In the genomic region with DNA sequence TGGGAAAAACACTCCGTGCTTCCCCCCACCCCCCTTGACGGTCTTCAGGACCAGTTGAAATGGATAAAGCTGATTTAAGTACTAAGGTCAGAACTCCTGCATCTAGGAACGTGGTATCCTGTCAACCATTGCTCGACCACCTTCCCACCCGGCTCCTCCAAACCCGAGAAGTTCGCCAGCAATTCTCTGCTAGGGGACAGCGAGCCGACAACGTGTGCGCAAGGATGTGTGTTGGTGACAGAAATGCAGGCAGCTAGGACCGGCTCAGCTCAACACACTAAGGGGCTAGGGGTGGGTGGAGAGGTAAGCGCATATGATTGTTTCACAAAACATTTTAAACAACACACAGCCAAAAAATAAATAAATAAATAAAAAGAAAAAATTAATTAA, we compare ENCODE assay signal across 7 mouse cellular contexts. TPM values are rescaled to one million over a fixed set of nuclear protein-coding genes. Genes with fewer than 3 reads are reported as not detected.
DNase-seq lines count a peak whose midpoint lies in the region; ATAC-seq and TF ChIP-seq lines count a peak whose summit lies in the region.

No protein-coding gene starts in this region.

- under 1% methylated on average over 13 of the region's 13 CpGs for WGBS in embryonic facial prominence, embryonic 15.5 days
- WGBS in midbrain, embryonic 10.5 days = 1% methylated on average over 13 of the region's 13 CpGs
- WGBS in stomach, embryonic 16.5 days = under 1% methylated on average over 13 of the region's 13 CpGs

- intact Hi-C loops in left cerebral cortex, postnatal 14 days (cut with DNase I) = loop anchor here (5.0 kb wide), 4 partner anchors 72 to 182 kb away; no protein-coding TSS in a partner anchor

- no peak for TF ChIP-seq POLR2A in ES-Bruce4 (IDR thresholded peaks at IDR 0.05; ENCODE audit: insufficient read depth, low read length)

- H3K27me3 ChIP-seq in ES-Bruce4 (ENCODE audit: control insufficient read depth, insufficient read depth, low read length, poor library complexity, severe bottlenecking) = no peaks in the 10 kb centered on the region
- no peaks in the 10 kb centered on the region for H3K27me3 ChIP-seq in embryonic facial prominence, embryonic 15.5 days
- H3K27me3 ChIP-seq in midbrain, embryonic 10.5 days (ENCODE audit: low read depth, poor library complexity, severe bottlenecking) = no peaks in the 10 kb centered on the region
- no peaks in the 10 kb centered on the region for H3K27me3 ChIP-seq in stomach, embryonic 16.5 days (ENCODE audit: control insufficient read depth, insufficient read depth, low read length)

- H3K4me3 ChIP-seq in ES-Bruce4 (ENCODE audit: low read depth, low read length) = peak overlapping the region; percentile 79
- H3K4me3 ChIP-seq in embryonic facial prominence, embryonic 15.5 days (replicated peaks) = peak overlapping the region; percentile 72
- H3K4me3 ChIP-seq in midbrain, embryonic 10.5 days = peak overlapping the region; percentile 85
- peak overlapping the region; percentile 78 for H3K4me3 ChIP-seq in stomach, embryonic 16.5 days (replicated peaks; ENCODE audit: low read length)

- peak overlapping the region; percentile 62 for H3K9ac ChIP-seq in ES-Bruce4 (ENCODE audit: low read depth, poor library complexity, severe bottlenecking)
- H3K9ac ChIP-seq in embryonic facial prominence, embryonic 15.5 days = peak overlapping the region; percentile 33
- H3K9ac ChIP-seq in stomach, embryonic 16.5 days (ENCODE audit: low read length) = peak overlapping the region; percentile 88

- H3K4me2 ChIP-seq in embryonic facial prominence, embryonic 15.5 days (replicated peaks) = peak overlapping the region; percentile 62
- H3K4me2 ChIP-seq in stomach, embryonic 16.5 days (ENCODE audit: low read depth, low read length) = peak overlapping the region; percentile 81

- H3K4me1 ChIP-seq in ES-Bruce4 (ENCODE audit: control insufficient read depth, insufficient read depth, low read length) = peaks cover 2% of the 10 kb centered on the region
- peaks cover 26% of the 10 kb centered on the region for H3K4me1 ChIP-seq in embryonic facial prominence, embryonic 15.5 days
- H3K4me1 ChIP-seq in midbrain, embryonic 10.5 days = peaks cover 46% of the 10 kb centered on the region
- H3K4me1 ChIP-seq in stomach, embryonic 16.5 days (ENCODE audit: control insufficient read depth, insufficient read depth, low read length) = peaks cover 13% of the 10 kb centered on the region; the same call in 1 of the 2 replicates

- peak; percentile 51 for DNase-seq in adipocyte (ENCODE audit: low spot score)
- peak; percentile 56 for DNase-seq in heart, postnatal 4 days
- peak; percentile 34 to 41 for DNase-seq in left cerebral cortex, postnatal 14 days (ENCODE audit: low spot score in 2 of 2)
- peak; percentile 42 for DNase-seq in midbrain, embryonic 10.5 days (ENCODE audit: low spot score)

- no peaks in the 10 kb centered on the region for H3K9me3 ChIP-seq in ES-Bruce4 (replicated peaks; ENCODE audit: control insufficient read depth, insufficient read depth, low read length, poor library complexity, severe bottlenecking)
- no peaks in the 10 kb centered on the region for H3K9me3 ChIP-seq in embryonic facial prominence, embryonic 15.5 days (replicated peaks)
- no peaks in the 10 kb centered on the region for H3K9me3 ChIP-seq in midbrain, embryonic 10.5 days (replicated peaks)
- no peaks in the 10 kb centered on the region for H3K9me3 ChIP-seq in stomach, embryonic 16.5 days (replicated peaks; ENCODE audit: control insufficient read depth, low read length)

- no peak for ATAC-seq in embryonic facial prominence, embryonic 15.5 days (ENCODE audit: insufficient number of reproducible peaks, low FRiP score, low TSS enrichment, low read depth)
- ATAC-seq in stomach, embryonic 16.5 days (ENCODE audit: insufficient read depth, low FRiP score) = no peak

- TF ChIP-seq EP300 in ES-Bruce4 (IDR thresholded peaks at IDR 0.05; ENCODE audit: insufficient read depth, low read depth, low read length) = no peak

- H3K36me3 ChIP-seq in ES-Bruce4 (ENCODE audit: control insufficient read depth, insufficient read depth, low read length, poor library complexity, severe bottlenecking) = no peaks in the 10 kb centered on the region
- no peaks in the 10 kb centered on the region for H3K36me3 ChIP-seq in embryonic facial prominence, embryonic 15.5 days
- H3K36me3 ChIP-seq in midbrain, embryonic 10.5 days = no peaks in the 10 kb centered on the region
- H3K36me3 ChIP-seq in stomach, embryonic 16.5 days (ENCODE audit: control insufficient read depth, insufficient read depth, low read length) = no peaks in the 10 kb centered on the region

- TF ChIP-seq CTCF in ES-Bruce4 (IDR thresholded peaks at IDR 0.05; ENCODE audit: low read depth, low read length) = no peak

- no peak overlapping the region for H3K27ac ChIP-seq in ES-Bruce4 (ENCODE audit: insufficient read depth, low read length)
- H3K27ac ChIP-seq in embryonic facial prominence, embryonic 15.5 days (replicated peaks) = peak overlapping the region; percentile 100
- H3K27ac ChIP-seq in midbrain, embryonic 10.5 days (replicated peaks) = peak overlapping the region; percentile 100
- peak overlapping the region; percentile 97 for H3K27ac ChIP-seq in stomach, embryonic 16.5 days (ENCODE audit: low read length)

RNA-seq across cellular contexts. Expression of a gene that starts 1.7 kb away (rescaled TPM):
- polyA plus RNA-seq in ES-Bruce4 (2011; ENCODE audit: insufficient read depth, insufficient read length, low read depth, missing spikeins) = 22.6 and 24.3 TPM in 2 replicates
- polyA plus RNA-seq in embryonic facial prominence, embryonic 15.5 days (2015; fragmentation: Nextera tagmentation; extraction: Ambion mirVana) = 27.0 and 28.4 TPM in 2 replicates
- total RNA-seq in heart, postnatal 4 days (2021) = 10 to 100 TPM; 29.4 to 29.6 TPM
- total RNA-seq in left cerebral cortex, postnatal 14 days (2021) = 10 to 100 TPM; 54.2 to 55.8 TPM
- polyA plus RNA-seq in midbrain, embryonic 10.5 days (2016; fragmentation: Nextera tagmentation; extraction: Ambion mirVana) = 21.2 and 27.0 TPM in 2 replicates
- polyA plus RNA-seq in stomach, embryonic 16.5 days (2015; fragmentation: Nextera tagmentation; extraction: Ambion mirVana) = 22.9 and 25.4 TPM in 2 replicates

Comparison
In these comparisons a context has a peak if more than half of its experiments do, and no peak if none do; other contexts are left out.
1. H3K9ac ChIP-seq: peak in every context shown above with its lines; median percentile 88 in stomach, embryonic 16.5 days; 62 in ES-Bruce4; 33 in embryonic facial prominence, embryonic 15.5 days.